Mouse (Mus musculus) liver, embryonic 11.5 days (tissue): ENCODE results near the gene 4930523C07Rik. TPM values are rescaled to one million over a fixed set of nuclear protein-coding genes. Genes with fewer than 3 reads are reported as not detected.

Experiments
- ATAC-seq: fragments of 200-750 bp; cut with Nextera tagmentation; replicated peaks from 2 replicates; pipeline ENCODE4 v1.8.0; 2017; ENCODE audit warnings: moderate number of reproducible peaks, mild to moderate bottlenecking, moderate TSS enrichment, moderate library complexity; ENCODE audit not compliant: low FRiP score
- DNase-seq: peaks from one replicate; pipeline ENCODE4 v3.0.0-alpha.2; 2017; ENCODE audit warnings: low spot score
- H3K27ac ChIP-seq: fragments of 300-500 bp; sonication (generic); 2 replicates; pipeline ENCODE4 v1.5.1; 2014; ENCODE audit warnings: mild to moderate bottlenecking, low read depth, low read length, control low read depth
- H3K27me3 ChIP-seq: fragments of 300-500 bp; sonication (generic); replicated peaks from 2 replicates; pipeline ENCODE4 v1.6.1; 2014; ENCODE audit warnings: low read length, mixed read lengths; ENCODE audit not compliant: control insufficient read depth, insufficient read depth
- H3K36me3 ChIP-seq: fragments of 300-500 bp; sonication (generic); 2 replicates; pipeline ENCODE4 v1.6.1; 2014; ENCODE audit warnings: mild to moderate bottlenecking, low read length, moderate library complexity, mixed read lengths; ENCODE audit not compliant: control insufficient read depth, insufficient read depth
- H3K4me1 ChIP-seq: fragments of 300-500 bp; sonication (generic); replicated peaks from 2 replicates; pipeline ENCODE4 v1.6.1; 2014; ENCODE audit warnings: low read length, mixed read lengths; ENCODE audit not compliant: control insufficient read depth, insufficient read depth
- H3K4me2 ChIP-seq: fragments of 300-500 bp; sonication (generic); 2 replicates; pipeline ENCODE4 v1.6.1; 2014; ENCODE audit warnings: mild to moderate bottlenecking, control low read depth, moderate library complexity
- H3K4me3 ChIP-seq: fragments of 300-500 bp; sonication (generic); 2 replicates; pipeline ENCODE4 v1.5.1; 2014; ENCODE audit warnings: low read depth, low read length, control low read depth
- H3K9ac ChIP-seq: fragments of 300-500 bp; sonication (generic); 2 replicates; pipeline ENCODE4 v1.6.1; 2014; ENCODE audit warnings: low read depth, low read length, control low read depth
- H3K9me3 ChIP-seq: fragments of 300-500 bp; sonication (generic); 2 replicates; pipeline ENCODE4 v1.6.1; 2016; ENCODE audit warnings: low read length, inconsistent platforms, mixed read lengths; ENCODE audit not compliant: control insufficient read depth
- WGBS: fragments of 180-500 bp; shearing (Covaris S2); extraction: QIAGEN DNeasy Blood & Tissue Kit; methylation state at CpG from one replicate; pipeline ENCODE4 v1.1.7; 2014; 5-methylcytosine and 5-hydroxymethylcytosine counted together
- polyA plus RNA-seq: library from polyadenylated mRNA; unstranded; fragments of >200 nt; fragmentation: Nextera tagmentation; extraction: Ambion mirVana; gene quantifications from 2 replicates; pipeline ENCODE4 v1.2.1, GENCODE M21; 2014

Gene 4930523C07Rik
- polyA plus RNA-seq, 1 experiment from 2014 or later, result 19.0 TPM

DNA sequence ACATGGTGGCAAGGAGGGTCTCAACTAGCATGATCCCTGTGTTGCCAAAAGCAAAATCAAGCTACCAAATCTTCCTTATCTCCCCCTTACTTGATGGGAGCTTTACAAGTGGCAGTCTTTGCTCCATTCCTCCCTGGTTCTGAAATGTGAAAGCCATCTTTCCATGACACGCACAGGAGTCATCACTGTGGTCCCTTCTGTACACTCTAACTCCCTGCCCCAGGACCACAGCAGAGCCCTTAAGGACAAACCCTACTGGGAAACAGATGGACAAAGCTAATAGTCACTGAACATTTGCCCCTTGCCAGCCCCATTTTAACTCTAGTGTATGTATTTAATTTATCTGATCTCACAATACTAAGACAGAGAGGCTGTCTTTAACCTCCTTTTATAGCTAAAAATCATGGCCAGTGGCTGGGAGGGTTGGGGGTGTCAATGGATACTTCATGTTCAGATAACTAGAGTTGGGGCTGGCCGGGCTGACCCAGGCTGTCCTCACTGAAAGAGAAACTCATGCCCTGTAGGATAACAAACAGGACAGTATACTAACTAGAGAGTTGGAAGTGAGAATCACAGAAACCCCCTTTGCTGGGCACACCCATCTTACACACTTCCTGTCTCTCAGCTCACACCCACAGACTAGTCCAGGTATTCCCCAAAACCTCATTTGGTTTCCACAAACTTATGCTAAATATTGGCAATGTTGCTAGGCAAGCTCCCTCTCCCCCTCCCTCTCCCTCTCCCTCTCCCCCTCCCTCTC, 8.6 kb downstream of the 4930523C07Rik start:
- no peak for ATAC-seq
- H3K9ac ChIP-seq, result no peak overlapping the region
- WGBS, result 78% methylated on average over 2 of the region's 2 CpGs
- no peak overlapping the region for H3K27ac ChIP-seq
- H3K4me1 ChIP-seq, result peaks cover 21% of the 10 kb centered on the region
- no peaks in the 10 kb centered on the region for H3K36me3 ChIP-seq
- no peak for DNase-seq
- H3K27me3 ChIP-seq, result no peaks in the 10 kb centered on the region
- no peak overlapping the region for H3K4me3 ChIP-seq
- no peaks in the 10 kb centered on the region for H3K9me3 ChIP-seq
- no peak overlapping the region for H3K4me2 ChIP-seq

DNA sequence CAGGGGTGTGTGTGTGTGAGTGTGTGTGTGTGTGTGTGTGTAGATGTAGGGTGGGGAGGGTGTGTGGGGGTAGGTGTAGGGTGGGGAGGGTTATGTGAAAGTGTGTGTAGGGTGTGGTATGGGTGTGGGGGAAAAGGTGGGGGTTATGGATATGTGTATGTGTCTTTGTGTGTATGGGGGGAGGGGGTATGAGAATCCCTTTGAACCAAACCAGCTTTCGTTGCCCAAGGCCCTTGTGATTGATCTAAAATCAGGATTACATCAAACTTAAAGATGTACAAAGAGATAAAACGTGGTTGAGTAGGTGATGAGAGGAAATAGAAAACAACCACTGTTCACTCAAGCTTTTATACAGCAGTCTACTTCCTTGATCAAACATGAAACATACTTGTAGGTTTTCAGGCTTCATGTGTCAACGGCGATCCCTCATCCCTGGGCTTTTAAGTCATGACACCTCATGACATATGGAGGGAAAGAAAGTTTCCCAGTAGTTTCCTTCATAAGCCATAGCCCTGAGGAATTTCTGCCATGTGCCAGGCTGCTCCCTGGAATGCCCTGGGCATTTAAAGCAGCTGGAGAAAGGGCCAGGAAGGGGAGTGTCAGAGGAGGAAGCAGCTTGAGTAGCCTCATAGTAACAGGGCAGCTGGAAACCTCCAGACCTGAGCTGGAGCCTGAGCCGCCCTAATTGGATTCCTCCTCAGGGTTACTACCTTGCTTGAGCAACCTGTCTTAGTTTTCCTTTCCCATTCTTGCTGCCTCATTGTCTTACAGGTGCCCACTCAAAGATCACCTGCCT, 9.5 kb downstream of the 4930523C07Rik start:
- Histone ChIP-seq H3K9ac (no peak overlapping the region), H3K27me3 (no peaks in the 10 kb centered on the region), H3K4me1 (peaks cover 21% of the 10 kb centered on the region), H3K9me3 (no peaks in the 10 kb centered on the region), H3K4me3 (no peak overlapping the region), H3K4me2 (no peak overlapping the region), H3K36me3 (no peaks in the 10 kb centered on the region), H3K27ac (no peak overlapping the region)
- WGBS, result 76% methylated on average over 5 of the region's 5 CpGs
- DNase-seq, result no peak
- ATAC-seq, result peak; percentile 69

DNA sequence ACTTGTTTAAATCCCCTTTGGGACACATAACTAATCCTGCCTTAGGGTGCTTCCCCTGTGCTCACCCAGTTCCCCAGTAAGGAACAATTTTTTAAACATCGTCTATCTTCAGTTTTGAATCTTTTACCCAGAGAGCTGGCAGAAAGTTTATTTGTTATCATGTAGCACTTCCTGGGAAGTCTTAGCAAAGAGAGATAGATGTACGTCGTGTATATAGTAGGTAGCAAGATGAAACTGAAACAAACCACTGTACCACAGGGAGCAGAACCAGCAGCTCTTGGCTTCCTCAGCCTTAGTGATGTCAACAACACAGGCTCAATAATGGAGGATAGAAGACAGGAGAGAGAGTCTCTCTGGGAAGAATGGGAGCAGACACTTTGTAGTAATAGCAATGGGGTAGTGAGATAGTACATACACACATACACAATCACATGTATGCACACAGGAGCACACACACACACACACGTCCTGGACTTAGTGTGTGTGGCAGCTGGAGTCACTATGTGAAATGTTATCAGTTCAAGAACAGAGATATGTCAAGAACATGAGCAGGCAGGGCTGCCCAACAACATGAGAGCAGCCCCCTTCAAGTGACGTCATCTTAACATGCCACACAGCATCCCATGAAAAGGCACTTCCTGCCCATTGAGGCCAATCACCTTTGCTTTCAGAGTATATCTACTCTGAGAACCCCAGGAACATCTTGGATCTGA, 10.3 kb downstream of the 4930523C07Rik start:
- Histone ChIP-seq H3K4me1 (peaks cover 18% of the 10 kb centered on the region), H3K36me3 (no peaks in the 10 kb centered on the region), H3K4me2 (no peak overlapping the region), H3K27me3 (no peaks in the 10 kb centered on the region), H3K9ac (no peak overlapping the region), H3K27ac (no peak overlapping the region), H3K4me3 (no peak overlapping the region), H3K9me3 (no peaks in the 10 kb centered on the region)
- WGBS, result 51% methylated on average over 5 of the region's 5 CpGs
- ATAC-seq, result 0 out of 2 replicates have a peak, but pooled peaks have one; percentile 25
- DNase-seq, result no peak

DNA sequence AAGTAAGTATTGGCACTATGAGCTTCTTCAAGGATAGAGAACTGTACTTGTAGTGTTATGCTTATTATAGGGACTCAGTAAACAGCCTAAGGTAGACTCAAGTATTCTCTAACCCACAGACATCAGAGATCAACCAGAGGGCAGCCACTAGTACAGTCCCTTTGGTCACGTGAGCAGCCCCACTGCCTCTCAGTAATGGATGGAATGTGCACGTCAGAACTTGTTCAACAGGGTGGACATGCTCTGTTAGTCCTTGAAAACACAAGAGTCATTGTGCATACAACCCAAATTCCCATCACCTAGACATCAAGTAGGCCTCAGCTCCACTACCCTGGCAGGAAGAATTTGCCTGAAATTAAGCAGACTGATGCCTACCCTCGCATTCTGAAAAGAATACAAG, 13.5 kb downstream of the 4930523C07Rik start:
- Histone ChIP-seq H3K4me1 (peaks cover 25% of the 10 kb centered on the region), H3K4me3 (no peak overlapping the region), H3K36me3 (no peaks in the 10 kb centered on the region), H3K4me2 (no peak overlapping the region), H3K27ac (no peak overlapping the region), H3K27me3 (no peaks in the 10 kb centered on the region), H3K9ac (no peak overlapping the region), H3K9me3 (no peaks in the 10 kb centered on the region)
- WGBS, result 79% methylated on average over 3 of the region's 3 CpGs
- DNase-seq (no peak), ATAC-seq (no peak)

DNA sequence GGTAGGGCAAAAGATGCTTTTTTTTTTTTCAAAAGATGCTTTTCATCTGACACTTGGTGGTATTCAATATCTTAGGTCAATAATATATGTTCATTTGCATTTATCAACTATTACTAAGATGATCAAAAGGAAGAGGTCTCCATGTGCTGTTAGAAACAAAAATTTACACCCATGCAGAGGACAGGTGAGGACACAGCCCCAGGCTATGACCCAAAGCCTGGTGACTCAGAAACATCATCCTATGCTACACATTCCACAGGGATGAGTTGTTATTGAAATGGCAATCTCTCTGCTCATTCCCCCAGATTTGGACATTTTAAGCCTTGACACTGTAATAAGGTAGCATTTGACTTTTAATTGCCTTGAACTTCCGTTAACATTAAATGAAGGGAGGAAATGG, 15.7 kb downstream of the 4930523C07Rik start:
- no peaks in the 10 kb centered on the region for H3K9me3 ChIP-seq
- H3K4me2 ChIP-seq, result no peak overlapping the region
- H3K9ac ChIP-seq, result no peak overlapping the region
- WGBS, result 55% methylated on average over 1 of the region's 1 CpGs
- ATAC-seq (no peak), DNase-seq (no peak)
- peaks cover 19% of the 10 kb centered on the region for H3K4me1 ChIP-seq
- no peaks in the 10 kb centered on the region for H3K27me3 ChIP-seq
- H3K27ac ChIP-seq, result no peak overlapping the region
- no peak overlapping the region for H3K4me3 ChIP-seq
- no peaks in the 10 kb centered on the region for H3K36me3 ChIP-seq

DNA sequence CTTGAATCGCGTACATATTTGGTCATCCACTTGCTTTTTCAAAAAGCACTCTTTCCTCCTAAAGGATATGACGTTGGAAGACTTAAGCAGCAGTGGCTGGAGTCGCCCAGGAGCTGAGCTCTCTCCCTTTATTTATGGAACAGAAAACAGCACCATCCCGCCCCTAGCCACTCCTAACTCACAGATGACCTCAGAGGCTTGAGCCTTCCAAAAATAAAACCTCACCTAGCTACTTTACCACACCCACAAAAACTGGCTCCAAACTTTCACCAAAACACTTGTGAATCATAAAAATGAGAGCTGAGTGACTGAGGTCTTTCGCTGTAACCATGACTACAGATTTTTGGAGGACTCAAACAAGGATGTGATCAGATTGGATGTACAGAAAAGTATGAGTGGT, 16.4 kb downstream of the 4930523C07Rik start:
- H3K27me3 ChIP-seq, result no peaks in the 10 kb centered on the region
- H3K9me3 ChIP-seq, result no peaks in the 10 kb centered on the region
- no peak for DNase-seq
- no peak for ATAC-seq
- H3K27ac ChIP-seq, result peak overlapping the region; percentile 63
- H3K4me3 ChIP-seq, result no peak overlapping the region
- H3K9ac ChIP-seq, result no peak overlapping the region
- H3K36me3 ChIP-seq, result no peaks in the 10 kb centered on the region
- peak overlapping the region; percentile 41; the same call in 1 of the 2 replicates for H3K4me2 ChIP-seq
- WGBS, result 68% methylated on average over 6 of the region's 6 CpGs
- H3K4me1 ChIP-seq, result peaks cover 19% of the 10 kb centered on the region

DNA sequence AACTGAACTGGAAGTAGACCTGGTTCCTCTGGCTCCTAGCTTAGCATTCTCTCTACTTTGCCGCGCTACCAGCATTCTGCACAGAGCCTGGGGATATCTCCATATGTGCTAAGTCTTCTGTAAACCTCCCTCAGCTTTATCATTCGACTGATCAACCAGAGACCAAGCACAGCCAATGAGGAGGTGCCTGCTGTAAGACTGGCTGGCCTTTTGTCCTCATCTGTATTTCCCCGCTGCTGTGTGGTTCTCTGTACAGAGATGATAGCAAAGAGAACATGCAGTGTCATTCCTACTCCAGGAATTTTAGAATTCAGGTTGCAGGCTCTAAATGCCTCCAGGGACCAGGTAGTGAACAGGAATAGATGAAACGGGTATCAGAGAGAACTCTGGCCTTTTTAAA, 17.1 kb downstream of the 4930523C07Rik start:
- no peak for DNase-seq
- H3K27me3 ChIP-seq, result no peaks in the 10 kb centered on the region
- no peak overlapping the region for H3K9ac ChIP-seq
- no peaks in the 10 kb centered on the region for H3K9me3 ChIP-seq
- no peaks in the 10 kb centered on the region for H3K36me3 ChIP-seq
- peak overlapping the region; percentile 68 for H3K27ac ChIP-seq
- H3K4me3 ChIP-seq, result no peak overlapping the region
- 41% methylated on average over 5 of the region's 5 CpGs for WGBS
- peak; percentile 97 for ATAC-seq
- H3K4me1 ChIP-seq, result peaks cover 19% of the 10 kb centered on the region
- peak overlapping the region; percentile 41 for H3K4me2 ChIP-seq

DNA sequence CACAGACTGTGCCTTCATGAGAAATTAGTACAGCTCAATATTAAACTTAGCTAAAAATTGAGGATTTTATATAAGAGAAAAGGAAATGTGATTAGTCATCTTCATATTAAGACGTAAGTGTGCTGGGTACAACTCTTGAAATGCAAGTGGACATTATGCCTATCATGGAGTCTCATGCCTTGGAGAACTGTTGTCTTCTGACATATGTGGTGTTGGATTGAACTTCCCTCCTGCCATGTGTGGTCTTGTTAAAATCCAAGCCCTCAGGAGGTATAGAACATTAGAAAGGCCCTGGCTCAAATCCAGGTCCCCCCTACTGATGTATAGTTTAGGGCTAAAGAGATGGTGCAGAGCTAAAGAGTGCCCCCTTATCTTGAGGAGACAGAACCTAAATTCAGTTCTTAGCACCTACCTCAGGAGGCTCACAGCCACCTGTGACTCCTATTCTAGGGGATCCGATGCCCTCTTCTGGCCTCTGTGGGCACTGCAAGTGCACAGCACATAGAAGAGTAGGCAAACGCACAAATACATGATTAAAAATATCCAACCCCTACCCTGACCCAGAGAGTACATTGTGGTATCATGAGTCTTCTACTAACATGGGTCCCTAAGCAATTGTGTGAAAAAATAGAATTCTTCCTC, 17.7 kb downstream of the 4930523C07Rik start:
- Histone ChIP-seq H3K4me2 (no peak overlapping the region), H3K27ac (peak overlapping the region; percentile 68), H3K4me1 (peaks cover 19% of the 10 kb centered on the region), H3K27me3 (no peaks in the 10 kb centered on the region), H3K9me3 (no peaks in the 10 kb centered on the region), H3K9ac (no peak overlapping the region), H3K4me3 (no peak overlapping the region), H3K36me3 (no peaks in the 10 kb centered on the region)
- DNase-seq (no peak), ATAC-seq (peak; percentile 35)
- 51% methylated on average over 3 of the region's 3 CpGs for WGBS
